Mouse (Mus musculus) liver, embryonic 13.5 days (tissue): ENCODE data around the gene Disp1. TPM values are rescaled to one million over a fixed set of nuclear protein-coding genes. Genes with fewer than 3 reads are reported as not detected.

ENCODE experiments used
- ATAC-seq: fragments of 200-750 bp; cut with Nextera tagmentation; 2 replicates; pipeline ENCODE4 v1.8.0; 2017; ENCODE audit warnings: low read depth, mild to moderate bottlenecking, moderate number of reproducible peaks, moderate library complexity
- DNase-seq: peaks from one replicate; pipeline ENCODE4 v3.0.0; 2022
- H3K27ac ChIP-seq: fragments of 300-500 bp; sonication (generic); 2 replicates; pipeline ENCODE4 v1.5.1; 2015; ENCODE audit warnings: moderate library complexity, mild to moderate bottlenecking, inconsistent platforms
- H3K27me3 ChIP-seq: fragments of 300-500 bp; sonication (generic); 2 replicates; pipeline ENCODE4 v1.6.1; 2015; ENCODE audit warnings: mild to moderate bottlenecking, inconsistent platforms
- H3K36me3 ChIP-seq: fragments of 300-500 bp; sonication (generic); 2 replicates; pipeline ENCODE4 v1.6.1; 2015; ENCODE audit warnings: mild to moderate bottlenecking, inconsistent platforms
- H3K4me1 ChIP-seq: fragments of 300-500 bp; sonication (generic); replicated peaks from 2 replicates; pipeline ENCODE4 v1.6.1; 2015; ENCODE audit warnings: inconsistent platforms
- H3K4me2 ChIP-seq: fragments of 300-500 bp; sonication (generic); 2 replicates; pipeline ENCODE4 v1.6.1; 2015; ENCODE audit warnings: inconsistent platforms, mild to moderate bottlenecking, moderate library complexity
- H3K4me3 ChIP-seq: fragments of 300-500 bp; sonication (generic); replicated peaks from 2 replicates; pipeline ENCODE4 v1.5.1; 2015; ENCODE audit warnings: mild to moderate bottlenecking, inconsistent platforms
- H3K9ac ChIP-seq: fragments of 300-500 bp; sonication (generic); 2 replicates; pipeline ENCODE4 v1.6.1; 2015; ENCODE audit warnings: mild to moderate bottlenecking, inconsistent platforms
- H3K9me3 ChIP-seq: fragments of 300-500 bp; sonication (generic); replicated peaks from 2 replicates; pipeline ENCODE4 v1.6.1; 2016; ENCODE audit warnings: inconsistent platforms
- WGBS: fragments of 180-500 bp; shearing (Covaris S2); methylation state at CpG from one replicate; pipeline ENCODE4 v1.1.7; 2015; ENCODE audit not compliant: insufficient replicate concordance; 5-methylcytosine and 5-hydroxymethylcytosine counted together
- polyA plus RNA-seq: library from polyadenylated mRNA; unstranded; fragments of >200 nt; fragmentation: Nextera tagmentation; extraction: Ambion mirVana; gene quantifications from 2 replicates; pipeline ENCODE4 v1.2.1, GENCODE M21; 2015

Disp1 gene
- polyA plus RNA-seq, 1 experiment from 2014 or later, result 2.4 TPM

DNA sequence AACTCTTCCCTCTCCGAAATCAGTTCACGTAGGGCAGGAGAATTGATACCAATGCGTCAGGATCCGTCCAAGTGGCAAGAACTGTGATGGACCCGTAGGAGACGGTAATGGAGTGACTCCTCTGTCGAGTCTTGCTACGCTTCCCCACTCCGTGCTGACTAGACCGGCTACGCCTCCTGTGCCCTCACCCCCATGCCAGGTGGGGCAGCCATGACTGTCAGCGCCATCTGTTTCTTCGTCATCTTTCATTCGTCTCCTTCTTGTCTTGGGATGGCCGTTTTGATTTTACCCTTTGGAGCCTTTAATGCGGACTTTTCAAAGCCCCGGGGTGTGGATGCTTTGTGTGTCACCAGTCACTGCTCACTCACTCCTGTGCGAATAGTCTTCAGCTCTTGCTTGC, 26.6 kb downstream of the Disp1 start:
- DNase-seq (no peak), ATAC-seq (no peak)
- H3K4me2 ChIP-seq, result no peak overlapping the region
- no peaks in the 10 kb centered on the region for H3K9me3 ChIP-seq
- H3K4me1 ChIP-seq, result 0 out of 2 replicates have a peak, but pooled peaks cover 2% of the 10 kb centered on the region
- WGBS, result 86% methylated on average over 18 of the region's 18 CpGs
- no peaks in the 10 kb centered on the region for H3K27me3 ChIP-seq
- H3K9ac ChIP-seq, result no peak overlapping the region
- no peak overlapping the region for H3K4me3 ChIP-seq
- no peak overlapping the region for H3K27ac ChIP-seq
- H3K36me3 ChIP-seq, result no peaks in the 10 kb centered on the region

DNA sequence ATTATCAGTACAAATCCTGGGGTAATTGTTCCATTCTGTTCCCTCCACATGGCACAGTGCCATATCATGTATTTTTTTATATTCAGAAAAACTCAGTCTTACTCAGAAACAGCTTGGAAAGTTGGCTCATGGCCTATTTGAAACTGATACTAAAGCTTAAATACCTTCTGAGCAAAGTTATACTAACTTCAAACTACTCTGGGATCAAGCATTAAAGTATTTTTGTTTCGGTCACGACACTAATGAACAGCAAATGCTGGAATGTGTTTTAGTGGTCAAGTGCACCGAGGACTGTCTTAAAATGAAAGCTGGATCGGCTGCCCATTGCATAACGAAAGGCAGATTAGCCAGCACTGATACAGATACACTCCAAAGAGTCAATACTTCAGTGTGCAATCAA, 27.2 kb downstream of the Disp1 start:
- WGBS, result 82% methylated on average over 5 of the region's 5 CpGs
- H3K4me1 ChIP-seq, result 0 out of 2 replicates have a peak, but pooled peaks cover 2% of the 10 kb centered on the region
- DNase-seq (no peak), ATAC-seq (no peak)
- H3K36me3 ChIP-seq, result no peaks in the 10 kb centered on the region
- H3K27ac ChIP-seq, result no peak overlapping the region
- no peak overlapping the region for H3K4me2 ChIP-seq
- H3K4me3 ChIP-seq, result no peak overlapping the region
- no peaks in the 10 kb centered on the region for H3K9me3 ChIP-seq
- no peaks in the 10 kb centered on the region for H3K27me3 ChIP-seq
- H3K9ac ChIP-seq, result no peak overlapping the region

- Histone ChIP-seq H3K36me3 (no peaks in the 10 kb centered on the region), H3K4me1 (no peaks in the 10 kb centered on the region), H3K27me3 (no peaks in the 10 kb centered on the region), H3K4me3 (no peak overlapping the region), H3K9ac (no peak overlapping the region), H3K9me3 (no peaks in the 10 kb centered on the region), H3K4me2 (no peak overlapping the region), H3K27ac (no peak overlapping the region)
- no peak for DNase-seq
- WGBS, result 83% methylated on average over 10 of the region's 10 CpGs
- ATAC-seq, result no peak
Measured at GRCm38 (mm10) chr1:183191398-183191797, 29.9 kb downstream of the Disp1 start.

GRCm38 (mm10) chr1:183190456-183190855, 30.9 kb downstream of the Disp1 start:
- WGBS, result 76% methylated on average over 9 of the region's 9 CpGs
- ATAC-seq (no peak), DNase-seq (no peak)
- no peaks in the 10 kb centered on the region for H3K9me3 ChIP-seq
- no peaks in the 10 kb centered on the region for H3K36me3 ChIP-seq
- H3K4me3 ChIP-seq, result no peak overlapping the region
- H3K27ac ChIP-seq, result no peak overlapping the region
- H3K9ac ChIP-seq, result no peak overlapping the region
- H3K4me2 ChIP-seq, result no peak overlapping the region
- H3K27me3 ChIP-seq, result no peaks in the 10 kb centered on the region
- 0 out of 2 replicates have a peak, but pooled peaks cover under 1% of the 10 kb centered on the region for H3K4me1 ChIP-seq

DNA sequence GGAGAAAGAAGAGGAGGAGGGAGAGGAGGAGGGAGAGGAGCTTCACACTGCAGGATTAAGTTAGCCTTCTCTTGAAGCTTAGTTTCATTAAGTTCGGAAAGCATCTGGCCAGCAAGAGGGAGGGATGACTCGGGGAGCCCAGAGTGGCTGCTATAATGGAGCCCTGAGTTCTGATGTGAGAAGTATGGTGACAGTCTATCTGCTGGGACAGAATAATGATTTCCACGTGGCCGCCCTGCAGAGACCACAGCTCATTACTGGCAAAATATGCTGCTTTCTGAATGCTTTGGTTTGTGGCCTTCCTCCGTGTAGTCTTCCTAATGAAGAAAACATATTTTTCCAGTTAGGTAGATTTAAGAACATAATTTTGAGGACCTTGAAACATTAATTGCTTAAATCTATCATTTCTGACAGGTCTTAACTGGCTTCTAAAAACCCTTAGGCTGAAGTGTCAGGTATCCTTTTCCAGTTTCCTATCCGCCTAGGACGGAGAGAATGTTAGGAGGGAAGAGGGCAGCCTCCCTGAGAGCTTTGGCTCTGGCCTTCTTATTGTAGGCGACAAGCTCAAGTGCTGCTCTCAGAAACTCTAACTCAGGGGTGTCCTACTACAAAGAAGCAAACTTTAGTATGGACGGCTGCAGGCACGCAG, 32.2 kb downstream of the Disp1 start:
- Histone ChIP-seq H3K4me1 (peaks cover 11% of the 10 kb centered on the region), H3K4me2 (no peak overlapping the region), H3K9me3 (no peaks in the 10 kb centered on the region), H3K27me3 (no peaks in the 10 kb centered on the region), H3K36me3 (no peaks in the 10 kb centered on the region), H3K9ac (no peak overlapping the region), H3K4me3 (no peak overlapping the region), H3K27ac (no peak overlapping the region)
- WGBS, result 73% methylated on average over 10 of the region's 10 CpGs
- ATAC-seq (no peak), DNase-seq (no peak)

GRCm38 (mm10) chr1:183188115-183189013, 33.0 kb downstream of the Disp1 start:
- ATAC-seq, result no peak
- Histone ChIP-seq H3K9me3 (no peaks in the 10 kb centered on the region), H3K9ac (no peak overlapping the region), H3K27ac (no peak overlapping the region), H3K4me1 (peaks cover 17% of the 10 kb centered on the region), H3K4me3 (no peak overlapping the region), H3K36me3 (no peaks in the 10 kb centered on the region), H3K4me2 (no peak overlapping the region), H3K27me3 (no peaks in the 10 kb centered on the region)
- no peak for DNase-seq
- WGBS, result 81% methylated on average over 20 of the region's 20 CpGs

DNA sequence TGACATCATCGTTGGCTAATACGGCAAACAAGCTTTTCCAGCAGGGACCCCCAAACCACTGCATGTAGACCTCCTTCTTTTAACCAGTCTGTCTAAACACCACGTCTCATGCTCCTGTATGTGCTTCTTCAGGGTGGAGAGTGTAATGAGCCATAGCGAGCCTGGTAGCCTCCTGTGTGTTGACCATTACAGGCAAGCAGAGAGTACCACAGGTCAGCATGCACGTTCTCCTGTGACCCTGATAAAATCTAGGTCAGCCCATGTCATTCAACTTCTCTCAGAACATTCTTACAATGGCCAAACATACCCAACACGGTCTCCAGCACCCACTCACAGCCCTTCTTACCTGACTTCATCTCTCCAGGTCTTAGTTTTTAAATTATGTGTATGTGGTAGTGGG, 35.8 kb downstream of the Disp1 start:
- ATAC-seq, result 0 out of 2 replicates have a peak, but pooled peaks have one; percentile 47
- Histone ChIP-seq H3K9me3 (no peaks in the 10 kb centered on the region), H3K36me3 (no peaks in the 10 kb centered on the region), H3K4me1 (peaks cover 24% of the 10 kb centered on the region), H3K4me2 (no peak overlapping the region), H3K9ac (no peak overlapping the region), H3K27ac (no peak overlapping the region), H3K4me3 (no peak overlapping the region), H3K27me3 (no peaks in the 10 kb centered on the region)
- 67% methylated on average over 6 of the region's 6 CpGs for WGBS
- no peak for DNase-seq

- ATAC-seq, result no peak
- Histone ChIP-seq H3K4me3 (no peak overlapping the region), H3K9ac (no peak overlapping the region), H3K36me3 (no peaks in the 10 kb centered on the region), H3K4me1 (peaks cover 24% of the 10 kb centered on the region), H3K9me3 (no peaks in the 10 kb centered on the region), H3K27ac (no peak overlapping the region), H3K27me3 (no peaks in the 10 kb centered on the region), H3K4me2 (no peak overlapping the region)
- no peak for DNase-seq
- 76% methylated on average over 5 of the region's 5 CpGs for WGBS
Measured at GRCm38 (mm10) chr1:183184681-183185080, 36.6 kb downstream of the Disp1 start.

DNA sequence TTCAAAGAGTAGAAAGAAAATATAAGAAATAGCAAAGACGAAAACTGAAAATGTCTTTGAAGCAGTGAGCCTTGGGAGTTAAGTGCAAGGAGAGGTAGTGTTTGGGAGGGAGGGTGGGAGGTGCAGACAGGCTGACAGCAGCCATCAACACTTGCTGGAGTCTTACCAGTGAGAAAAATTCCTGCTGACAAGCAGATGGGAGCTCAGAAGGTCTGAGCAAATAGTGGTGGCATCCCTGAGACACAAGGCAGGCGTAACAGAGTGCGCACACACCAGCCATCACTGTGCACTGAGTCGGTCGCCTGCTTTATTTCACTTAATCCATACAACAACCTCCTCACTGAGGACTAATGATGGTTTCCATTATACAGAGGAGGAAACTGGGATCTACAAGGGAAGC, 37.8 kb downstream of the Disp1 start:
- no peaks in the 10 kb centered on the region for H3K9me3 ChIP-seq
- no peaks in the 10 kb centered on the region for H3K36me3 ChIP-seq
- H3K4me2 ChIP-seq, result no peak overlapping the region
- peaks cover 24% of the 10 kb centered on the region for H3K4me1 ChIP-seq
- 66% methylated on average over 5 of the region's 5 CpGs for WGBS
- no peak overlapping the region for H3K4me3 ChIP-seq
- no peaks in the 10 kb centered on the region for H3K27me3 ChIP-seq
- no peak for DNase-seq
- H3K27ac ChIP-seq, result no peak overlapping the region
- H3K9ac ChIP-seq, result no peak overlapping the region
- ATAC-seq, result no peak

GRCm38 (mm10) chr1:183182641-183183414, 38.5 kb downstream of the Disp1 start:
- WGBS, result 55% methylated on average over 12 of the region's 12 CpGs
- Histone ChIP-seq H3K4me2 (no peak overlapping the region), H3K27me3 (no peaks in the 10 kb centered on the region), H3K9me3 (no peaks in the 10 kb centered on the region), H3K36me3 (no peaks in the 10 kb centered on the region), H3K27ac (no peak overlapping the region), H3K9ac (no peak overlapping the region), H3K4me1 (peaks cover 24% of the 10 kb centered on the region), H3K4me3 (no peak overlapping the region)
- ATAC-seq (0 out of 2 replicates have a peak, but pooled peaks have one; percentile 24), DNase-seq (no peak)

- Histone ChIP-seq H3K36me3 (no peaks in the 10 kb centered on the region), H3K4me1 (peaks cover 24% of the 10 kb centered on the region), H3K4me2 (no peak overlapping the region), H3K27me3 (no peaks in the 10 kb centered on the region), H3K9ac (no peak overlapping the region), H3K4me3 (no peak overlapping the region), H3K27ac (no peak overlapping the region), H3K9me3 (no peaks in the 10 kb centered on the region)
- 46% methylated on average over 2 of the region's 2 CpGs for WGBS
- DNase-seq (no peak), ATAC-seq (no peak)
Measured at GRCm38 (mm10) chr1:183181030-183181395, 40.3 kb downstream of the Disp1 start.
